Mouse (Mus musculus): Measurements from ENCODE around the gene Vmn1r208.
"Not testable (repeated sequence)": the region's sequence is repeated elsewhere in the genome, so short reads cannot be mapped to it uniquely, and the experiment has no call there.

Gene Vmn1r208

DNA sequence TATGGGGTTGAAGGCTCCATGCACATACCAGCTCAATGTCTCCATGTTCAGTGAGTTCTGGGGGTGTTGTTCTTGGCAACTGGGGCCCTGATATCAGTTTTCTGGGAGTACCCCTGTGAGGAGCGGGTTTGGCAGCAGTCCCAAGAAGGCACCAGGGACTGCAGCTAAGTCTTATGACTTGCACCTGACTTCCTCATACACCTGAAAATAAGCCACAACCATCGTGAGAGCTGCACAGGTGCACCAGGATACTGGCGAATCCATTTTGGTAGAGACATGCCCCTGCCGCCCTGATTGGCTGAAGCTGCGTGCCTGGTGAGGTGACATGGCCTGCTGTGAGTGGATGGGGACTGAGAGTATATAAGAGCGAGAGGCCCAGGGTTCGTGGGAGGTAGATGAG lies at the start of gene Vmn1r208:
Gene Vmn1r208 (minus strand): TSS at position 101 of the 400 bp plus-strand sequence.
- DNase-seq (ENCODE audit: low spot score): not testable (repeated sequence)

DNA sequence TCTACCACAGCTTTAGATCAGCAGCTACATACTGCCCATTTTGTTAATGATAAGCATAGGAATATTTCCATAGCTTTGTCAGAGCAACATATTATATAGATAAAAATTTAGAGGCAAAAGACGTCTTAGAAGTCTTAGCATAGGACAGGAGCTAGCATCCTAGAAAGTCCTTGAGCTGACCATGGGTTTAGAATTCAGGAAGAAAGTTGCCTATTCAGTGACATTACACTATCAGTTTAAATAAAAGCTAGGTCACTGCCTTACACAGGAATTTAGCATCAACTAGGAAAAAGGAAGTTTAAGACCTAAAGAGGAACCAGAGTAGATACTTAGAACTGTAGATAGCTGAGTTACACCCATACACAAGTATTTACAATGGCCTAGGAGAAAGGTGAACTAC lies 44.4 kb upstream of the Vmn1r208 start:
- not testable (repeated sequence) for DNase-seq (ENCODE audit: low spot score)

- DNase-seq (ENCODE audit: low spot score): not testable (repeated sequence)
Measured at GRCm38 (mm10) chr13:22809582-22809981, 32.4 kb upstream of the Vmn1r208 start, which contains the start of gene Vmn1r209. TSS of gene Vmn1r209 (minus strand) at chr13:22809682.

- not testable (repeated sequence) for DNase-seq (ENCODE audit: low spot score)
Measured at GRCm38 (mm10) chr13:22788096-22788495, 10.9 kb upstream of the Vmn1r208 start.

DNA sequence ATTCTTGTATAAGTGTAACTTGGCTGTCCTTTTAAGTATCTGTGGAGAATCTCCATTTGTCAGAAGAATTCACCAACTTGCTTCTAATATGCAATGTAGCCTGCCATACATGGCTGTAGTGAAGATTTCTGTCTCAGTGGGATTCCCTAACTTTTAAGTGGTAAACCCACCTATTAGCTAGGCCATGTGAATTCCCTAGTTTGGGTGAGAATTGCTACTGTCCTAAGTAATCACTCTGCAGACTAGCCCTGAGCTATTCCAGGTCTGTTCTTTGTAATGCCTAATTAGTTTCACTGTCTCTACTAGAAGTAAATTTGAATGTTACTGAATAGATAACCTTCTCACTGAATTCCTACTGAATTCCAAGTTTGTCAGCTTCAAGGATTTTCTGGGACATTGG lies 7.0 kb upstream of the Vmn1r208 start:
- DNase-seq (ENCODE audit: low spot score): not testable (repeated sequence)

DNA sequence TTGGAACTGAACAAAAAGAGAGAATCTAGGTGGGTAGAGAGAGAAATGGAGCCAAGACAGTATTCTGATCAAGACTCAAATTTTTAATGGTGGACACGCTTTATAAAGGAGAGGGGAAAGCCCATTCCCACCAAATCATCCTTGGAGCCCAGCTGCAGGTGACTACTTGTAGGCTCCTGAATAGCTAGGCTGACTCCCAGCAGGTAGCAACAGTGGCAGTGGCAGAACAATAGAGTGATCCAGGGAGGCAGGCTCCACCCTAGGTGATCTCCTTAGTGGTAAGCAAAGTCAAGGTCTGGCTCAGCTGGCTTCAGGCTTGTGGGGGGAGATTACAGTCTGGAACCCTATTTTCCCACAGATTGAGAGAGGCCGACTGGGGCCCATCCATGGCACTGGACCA lies 5.6 kb downstream of the Vmn1r208 start:
- not testable (repeated sequence) for DNase-seq (ENCODE audit: low spot score)

DNA sequence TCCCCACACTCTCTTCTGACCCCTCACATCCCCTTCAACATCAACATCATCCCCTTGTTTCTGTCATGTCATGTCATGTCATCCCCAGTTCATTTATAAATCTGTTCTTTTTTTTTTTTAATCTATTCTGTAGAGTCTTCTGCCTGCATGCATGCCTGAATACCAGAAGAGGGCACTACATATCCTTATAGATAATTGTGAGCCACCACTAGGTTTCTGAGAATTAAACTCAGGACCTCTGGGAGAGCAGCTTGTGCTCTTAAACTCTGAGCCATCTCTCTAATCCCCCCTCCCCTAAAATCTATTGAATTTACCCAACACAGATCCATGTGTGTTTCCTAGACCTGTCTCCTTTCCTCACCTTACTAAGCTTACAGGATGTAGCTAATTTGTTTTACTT lies 29.7 kb downstream of the Vmn1r208 start:
- DNase-seq (ENCODE audit: low spot score): no peak

DNA sequence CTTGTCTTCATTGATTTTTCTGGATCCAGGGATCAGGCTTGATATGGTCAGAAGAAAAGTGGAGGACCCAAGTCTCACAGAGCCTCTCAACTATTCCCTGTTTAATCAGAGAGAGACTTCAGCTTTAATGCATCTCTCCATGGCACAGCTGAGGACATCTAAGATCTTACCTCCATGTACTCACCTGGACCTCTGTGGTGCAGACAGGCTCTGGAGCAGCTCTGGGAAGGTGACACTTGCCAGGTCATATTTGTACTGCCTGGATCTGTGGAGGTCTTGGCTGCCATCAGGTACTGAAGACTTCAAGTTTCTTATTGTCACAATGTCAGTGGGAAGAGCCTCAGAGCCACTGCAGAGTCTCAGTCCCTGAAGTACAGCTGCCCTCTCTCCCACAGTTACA lies 47.7 kb downstream of the Vmn1r208 start, which contains the start of gene Vmn1r207-ps:
Gene Vmn1r207-ps (minus strand): TSS at position 101 of the 400 bp plus-strand sequence.
- DNase-seq (ENCODE audit: low spot score): not testable (repeated sequence)

Data from testis, postnatal 14 days (tissue).